Mouse (Mus musculus) lung, postnatal 0 days (tissue): ENCODE measurements around the gene Nfe2l3. TPM values are rescaled to one million over a fixed set of nuclear protein-coding genes. Genes with fewer than 3 reads are reported as not detected.

Source experiments
- ATAC-seq: fragments of 200-750 bp; cut with Nextera tagmentation; 2 replicates; pipeline ENCODE4 v1.8.0; 2017; ENCODE audit warnings: moderate library complexity
- DNase-seq: peaks from one replicate; pipeline ENCODE4 v3.0.0-alpha.2; 2016; ENCODE audit warnings: low spot score
- H3K27ac ChIP-seq: fragments of 300-500 bp; sonication (generic); 2 replicates; pipeline ENCODE4 v1.5.1; 2014; ENCODE audit warnings: antibody characterized with exemption, mild to moderate bottlenecking, low read length, mixed read lengths
- H3K27me3 ChIP-seq: fragments of 300-500 bp; sonication (generic); replicated peaks from 2 replicates; pipeline ENCODE4 v1.6.1; 2014; ENCODE audit warnings: low read length, mixed read lengths; ENCODE audit not compliant: insufficient read depth
- H3K36me3 ChIP-seq: fragments of 300-500 bp; sonication (generic); 2 replicates; pipeline ENCODE4 v1.6.1; 2014; ENCODE audit warnings: low read length, mixed read lengths; ENCODE audit not compliant: insufficient read depth
- H3K4me1 ChIP-seq: fragments of 300-500 bp; sonication (generic); 2 replicates; pipeline ENCODE4 v1.6.1; 2014; ENCODE audit warnings: antibody characterized with exemption, low read depth, low read length, mixed read lengths; ENCODE audit not compliant: insufficient read depth
- H3K4me2 ChIP-seq: fragments of 300-500 bp; sonication (generic); replicated peaks from 2 replicates; pipeline ENCODE4 v1.6.1; 2014; ENCODE audit warnings: low read depth, mild to moderate bottlenecking, low read length, moderate library complexity, mixed read lengths
- H3K4me3 ChIP-seq: fragments of 300-500 bp; sonication (generic); 2 replicates; pipeline ENCODE4 v1.5.1; 2014; ENCODE audit warnings: low read depth, low read length
- H3K9ac ChIP-seq: fragments of 300-500 bp; sonication (generic); replicated peaks from 2 replicates; pipeline ENCODE4 v1.6.1; 2014; ENCODE audit warnings: low read depth, mild to moderate bottlenecking
- H3K9me3 ChIP-seq: fragments of 300-500 bp; sonication (generic); 2 replicates; pipeline ENCODE4 v1.6.1; 2016; ENCODE audit warnings: low read length, mixed read lengths
- CTCF ChIP-seq: IDR thresholded peaks from 2 replicates; pipeline ENCODE4 v1.5.1; 2016; ENCODE audit warnings: antibody characterized with exemption, mild to moderate bottlenecking
- EP300 ChIP-seq: IDR thresholded peaks from 2 replicates; pipeline ENCODE4 v1.6.1; 2016; ENCODE audit warnings: antibody characterized with exemption, mild to moderate bottlenecking, control low read depth
- WGBS: fragments of 180-500 bp; shearing (Covaris S2); extraction: QIAGEN DNeasy Blood & Tissue Kit; methylation state at CpG from one replicate; pipeline ENCODE4 v1.1.7; 2014; 5-methylcytosine and 5-hydroxymethylcytosine counted together
- polyA plus RNA-seq: library from polyadenylated mRNA; unstranded; fragments of >200 nt; fragmentation: Nextera tagmentation; extraction: Ambion mirVana; gene quantifications from 2 replicates; pipeline ENCODE4 v1.2.1, GENCODE M21; 2015

Nfe2l3 gene
- polyA plus RNA-seq, 1 experiment from 2014 or later: 3.0 TPM

DNA sequence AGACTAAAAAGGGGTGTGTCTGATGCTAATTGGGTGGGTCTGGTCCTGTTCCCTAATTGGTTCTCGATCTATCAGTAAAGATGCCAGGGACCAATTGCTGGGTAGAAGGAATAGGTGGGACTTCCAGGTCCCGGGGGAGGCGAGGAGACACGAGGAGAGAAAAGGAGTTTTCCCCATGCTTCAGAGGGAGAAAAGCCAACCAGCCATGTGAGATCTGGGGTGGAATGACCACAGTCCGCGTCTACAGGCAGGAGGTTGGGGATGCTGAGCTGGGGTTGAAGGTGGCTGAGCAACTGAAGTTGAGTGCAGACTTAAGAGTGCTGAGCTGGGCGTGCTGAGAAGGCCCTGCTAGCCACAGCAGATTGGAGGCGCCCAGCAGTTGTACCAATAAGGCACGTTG, 37.0 kb upstream of the Nfe2l3 start:
- Histone ChIP-seq H3K9me3 (no peaks in the 10 kb centered on the region), H3K9ac (no peak overlapping the region), H3K4me2 (no peak overlapping the region), H3K27ac (no peak overlapping the region), H3K4me1 (no peaks in the 10 kb centered on the region), H3K4me3 (no peak overlapping the region), H3K36me3 (no peaks in the 10 kb centered on the region), H3K27me3 (no peaks in the 10 kb centered on the region)
- 66% methylated on average over 9 of the region's 9 CpGs for WGBS
- ATAC-seq: no peak
- no peak for TF ChIP-seq CTCF
- no peak for TF ChIP-seq EP300
- DNase-seq: no peak

- Histone ChIP-seq H3K36me3 (no peaks in the 10 kb centered on the region), H3K9ac (no peak overlapping the region), H3K4me2 (no peak overlapping the region), H3K4me3 (no peak overlapping the region), H3K4me1 (no peaks in the 10 kb centered on the region), H3K27ac (no peak overlapping the region), H3K27me3 (no peaks in the 10 kb centered on the region), H3K9me3 (no peaks in the 10 kb centered on the region)
- 18% methylated on average over 6 of the region's 6 CpGs for WGBS
- ATAC-seq (peak; percentile 87), DNase-seq (peak; percentile 66)
- TF ChIP-seq EP300 (no peak), CTCF (no peak)
Observed at GRCm38 (mm10) chr6:51399113-51399518, 33.4 kb upstream of the Nfe2l3 start.

DNA sequence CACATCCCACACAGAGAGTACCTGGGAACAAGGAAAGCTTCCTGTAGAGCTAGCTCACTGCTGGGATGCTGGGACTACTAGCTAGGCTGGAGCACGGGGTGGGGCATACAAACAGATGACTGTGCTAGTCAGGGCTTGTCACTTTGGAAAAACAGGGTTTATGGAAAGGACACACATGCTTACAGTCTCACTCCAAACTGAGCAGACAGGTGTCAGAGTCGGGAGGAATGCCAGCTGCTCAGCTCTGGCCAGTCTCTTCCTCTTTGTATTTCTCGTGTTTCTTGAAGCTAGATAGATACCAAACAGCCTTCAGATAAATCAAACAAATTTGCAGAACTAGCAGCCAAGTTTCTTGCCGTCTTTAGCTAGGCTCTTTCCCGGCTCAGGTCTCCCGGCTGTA, 31.2 kb upstream of the Nfe2l3 start:
- no peak overlapping the region for H3K27ac ChIP-seq
- 28% methylated on average over 6 of the region's 6 CpGs for WGBS
- ATAC-seq: no peak

GRCm38 (mm10) chr6:51403598-51403997, 28.9 kb upstream of the Nfe2l3 start:
- Histone ChIP-seq H3K4me1 (no peaks in the 10 kb centered on the region), H3K36me3 (no peaks in the 10 kb centered on the region), H3K4me2 (no peak overlapping the region), H3K9ac (no peak overlapping the region), H3K4me3 (no peak overlapping the region), H3K9me3 (no peaks in the 10 kb centered on the region), H3K27ac (no peak overlapping the region), H3K27me3 (no peaks in the 10 kb centered on the region)
- DNase-seq (no peak), ATAC-seq (no peak)
- 72% methylated on average over 5 of the region's 5 CpGs for whole genome bisulfite sequencing
- TF ChIP-seq EP300 (no peak), CTCF (no peak)

More for the DNA sequence above, 31.2 kb upstream of the Nfe2l3 start:
- Histone ChIP-seq H3K27me3 (no peaks in the 10 kb centered on the region), H3K4me1 (no peaks in the 10 kb centered on the region), H3K9ac (no peak overlapping the region), H3K4me3 (no peak overlapping the region), H3K36me3 (no peaks in the 10 kb centered on the region), H3K4me2 (no peak overlapping the region), H3K9me3 (no peaks in the 10 kb centered on the region)
- no peak for DNase-seq
- no peak for TF ChIP-seq EP300
- no peak for TF ChIP-seq CTCF

GRCm38 (mm10) chr6:51404502-51404901, 28.0 kb upstream of the Nfe2l3 start:
- Histone ChIP-seq H3K27ac (no peak overlapping the region), H3K9me3 (no peaks in the 10 kb centered on the region), H3K9ac (no peak overlapping the region), H3K4me3 (no peak overlapping the region), H3K4me1 (no peaks in the 10 kb centered on the region), H3K36me3 (no peaks in the 10 kb centered on the region), H3K27me3 (no peaks in the 10 kb centered on the region), H3K4me2 (no peak overlapping the region)
- WGBS: 46% methylated on average over 4 of the region's 4 CpGs
- ATAC-seq (no peak), DNase-seq (no peak)
- TF ChIP-seq EP300: no peak
- TF ChIP-seq CTCF: no peak

- no peak overlapping the region for H3K4me3 ChIP-seq
- no peak overlapping the region for H3K9ac ChIP-seq
- TF ChIP-seq EP300 (no peak), CTCF (no peak)
- no peak overlapping the region for H3K4me2 ChIP-seq
- DNase-seq (no peak), ATAC-seq (no peak)
- H3K4me1 ChIP-seq: no peaks in the 10 kb centered on the region
- no peaks in the 10 kb centered on the region for H3K9me3 ChIP-seq
- H3K36me3 ChIP-seq: no peaks in the 10 kb centered on the region
- 33% methylated on average over 1 of the region's 1 CpGs for WGBS
- H3K27me3 ChIP-seq: no peaks in the 10 kb centered on the region
- H3K27ac ChIP-seq: no peak overlapping the region
Observed at GRCm38 (mm10) chr6:51416433-51416832, 16.0 kb upstream of the Nfe2l3 start.

GRCm38 (mm10) chr6:51417306-51417936, 15.0 kb upstream of the Nfe2l3 start:
- Histone ChIP-seq H3K4me1 (no peaks in the 10 kb centered on the region), H3K4me3 (no peak overlapping the region), H3K4me2 (no peak overlapping the region), H3K9ac (no peak overlapping the region), H3K27ac (no peak overlapping the region), H3K9me3 (no peaks in the 10 kb centered on the region), H3K36me3 (no peaks in the 10 kb centered on the region), H3K27me3 (no peaks in the 10 kb centered on the region)
- no peak for TF ChIP-seq EP300
- TF ChIP-seq CTCF: no peak
- DNase-seq (peak; percentile 17), ATAC-seq (peak; percentile 53)
- 78% methylated on average over 4 of the region's 4 CpGs for WGBS
